Mouse (Mus musculus): ENCODE results near the gene Copz1. TPM values are rescaled to one million over a fixed set of nuclear protein-coding genes. Genes with fewer than 3 reads are reported as not detected.
A peak's percentile ranks its signal among the peaks of the same experiment; 100 is the strongest.

Gene Copz1
- polyA plus RNA-seq, 1 experiment from 2014 or later = 289 TPM

- Histone ChIP-seq H3K9ac (replicated peaks; ENCODE audit: low read depth, low read length) (no peak overlapping the region), H3K4me1 (ENCODE audit: control insufficient read depth, insufficient read depth, low read length) (peaks cover 14% of the 10 kb centered on the region; the same call in 1 of the 2 replicates), H3K4me2 (replicated peaks; ENCODE audit: low read depth, low read length) (no peak overlapping the region), H3K4me3 (ENCODE audit: low read depth, low read length) (no peak overlapping the region), H3K27ac (ENCODE audit: low read length) (no peak overlapping the region), H3K27me3 (ENCODE audit: control insufficient read depth, insufficient read depth, low read length) (no peaks in the 10 kb centered on the region), H3K36me3 (ENCODE audit: control insufficient read depth, insufficient read depth, low read length) (no peaks in the 10 kb centered on the region; the same call in 1 of the 2 replicates), H3K9me3 (ENCODE audit: control insufficient read depth, low read depth, low read length) (no peaks in the 10 kb centered on the region)
- 55% methylated on average over 3 of the region's 3 CpGs for WGBS
- 0 out of 2 replicates have a peak, but pooled peaks have one; percentile 29 for ATAC-seq (ENCODE audit: insufficient number of reproducible peaks, insufficient read depth, low FRiP score, low read depth)
These were observed 8.4 kb downstream of the Copz1 start for GRCm38 (mm10) chr15:103280817-103281464.

DNA sequence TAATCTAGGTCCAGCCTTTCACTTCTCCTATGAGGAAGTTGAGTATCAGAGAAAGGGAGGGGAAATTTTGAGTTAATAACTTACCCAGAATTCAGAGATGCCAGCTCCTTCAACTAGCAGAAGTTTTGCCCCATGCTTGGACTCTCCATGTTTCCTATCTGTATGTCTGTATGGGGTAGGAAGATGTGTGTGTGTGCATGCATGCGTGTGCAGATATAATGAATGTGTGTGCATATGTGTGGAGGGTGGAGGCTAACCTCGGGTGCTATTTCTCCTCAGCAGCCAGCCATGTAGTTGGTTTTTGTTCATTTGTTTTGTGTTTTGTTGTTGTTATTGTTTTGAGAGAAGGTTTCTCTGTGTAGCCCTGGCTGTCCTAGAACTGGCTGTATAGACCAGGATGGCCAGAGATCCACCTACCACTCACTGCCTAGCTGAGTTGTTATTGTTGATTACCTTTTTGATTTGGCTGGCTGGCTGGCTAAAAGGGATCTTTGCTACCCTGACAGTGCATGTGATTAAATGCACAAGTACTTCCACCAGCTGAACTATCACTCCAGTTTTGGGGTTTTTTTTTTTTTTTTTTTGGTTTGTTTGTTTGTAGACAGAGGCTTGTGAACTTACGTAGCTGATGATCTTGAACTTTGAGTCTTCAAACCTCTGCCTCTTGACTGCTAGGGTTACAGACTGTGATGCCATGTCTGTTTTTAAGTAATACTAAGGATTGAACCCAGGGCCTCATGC, 9.1 kb downstream of the Copz1 start:
- Histone ChIP-seq H3K9ac (replicated peaks; ENCODE audit: low read depth, low read length) (no peak overlapping the region; the same call in 1 of the 2 replicates), H3K4me1 (ENCODE audit: control insufficient read depth, insufficient read depth, low read length) (peaks cover 17% of the 10 kb centered on the region; the same call in 1 of the 2 replicates), H3K9me3 (ENCODE audit: control insufficient read depth, low read depth, low read length) (no peaks in the 10 kb centered on the region), H3K4me3 (ENCODE audit: low read depth, low read length) (no peak overlapping the region), H3K36me3 (ENCODE audit: control insufficient read depth, insufficient read depth, low read length) (no peaks in the 10 kb centered on the region; the same call in 1 of the 2 replicates), H3K4me2 (replicated peaks; ENCODE audit: low read depth, low read length) (no peak overlapping the region), H3K27me3 (ENCODE audit: control insufficient read depth, insufficient read depth, low read length) (no peaks in the 10 kb centered on the region), H3K27ac (ENCODE audit: low read length) (peak overlapping the region; percentile 29; the same call in 1 of the 2 replicates)
- 87% methylated on average over 3 of the region's 3 CpGs for WGBS
- no peak for ATAC-seq (ENCODE audit: insufficient number of reproducible peaks, insufficient read depth, low FRiP score, low read depth)

GRCm38 (mm10) chr15:103284066-103284465, 11.6 kb downstream of the Copz1 start:
- H3K9me3 ChIP-seq (ENCODE audit: control insufficient read depth, low read depth, low read length) = no peaks in the 10 kb centered on the region
- H3K27me3 ChIP-seq (ENCODE audit: control insufficient read depth, insufficient read depth, low read length) = no peaks in the 10 kb centered on the region
- H3K4me1 ChIP-seq (ENCODE audit: control insufficient read depth, insufficient read depth, low read length) = peaks cover 17% of the 10 kb centered on the region; the same call in 1 of the 2 replicates
- no peak for ATAC-seq (ENCODE audit: insufficient number of reproducible peaks, insufficient read depth, low FRiP score, low read depth)
- H3K4me2 ChIP-seq (replicated peaks; ENCODE audit: low read depth, low read length) = no peak overlapping the region
- no peak overlapping the region for H3K9ac ChIP-seq (replicated peaks; ENCODE audit: low read depth, low read length)
- WGBS = 71% methylated on average over 3 of the region's 3 CpGs
- H3K4me3 ChIP-seq (ENCODE audit: low read depth, low read length) = no peak overlapping the region
- 0 out of 2 replicates have a peak, but pooled peaks cover 4% of the 10 kb centered on the region for H3K36me3 ChIP-seq (ENCODE audit: control insufficient read depth, insufficient read depth, low read length)
- no peak overlapping the region for H3K27ac ChIP-seq (ENCODE audit: low read length)

- 33% methylated on average over 2 of the region's 2 CpGs for WGBS
- no peak overlapping the region for H3K27ac ChIP-seq (ENCODE audit: low read length)
- no peak overlapping the region for H3K4me3 ChIP-seq (ENCODE audit: low read depth, low read length)
These were observed 12.1 kb downstream of the Copz1 start for GRCm38 (mm10) chr15:103284647-103285046.

DNA sequence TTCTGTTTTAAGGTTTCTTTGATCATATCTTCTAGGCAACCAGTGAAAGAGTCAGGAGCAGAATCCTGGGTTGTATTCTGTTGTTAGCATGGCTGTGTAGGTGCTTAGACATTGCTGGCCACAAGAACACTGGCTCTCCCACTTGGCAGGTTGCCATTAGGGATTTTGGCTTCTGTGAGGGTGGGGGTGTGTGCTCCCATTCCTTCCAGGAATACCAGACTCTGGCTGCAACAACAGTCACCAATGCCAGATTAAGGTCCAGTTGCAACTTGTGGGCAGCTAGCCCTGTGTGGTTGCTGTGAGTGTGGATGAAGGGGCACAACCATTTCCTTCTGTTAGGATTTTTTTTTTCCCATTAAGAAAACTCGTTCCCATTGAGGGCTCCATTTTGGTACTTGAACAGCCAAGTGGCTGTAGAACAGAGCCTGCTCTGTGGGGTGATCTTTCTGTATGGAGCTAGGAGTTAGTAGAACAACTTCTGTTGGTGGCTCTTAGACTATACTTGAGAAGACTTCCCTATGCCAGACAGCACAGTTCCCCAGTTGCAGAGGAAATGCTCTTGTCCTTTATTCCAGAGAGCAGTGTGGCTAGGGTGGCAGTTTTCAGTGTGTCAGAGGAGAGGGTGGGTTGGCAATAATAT, 13.4 kb downstream of the Copz1 start:
- Histone ChIP-seq H3K4me2 (replicated peaks; ENCODE audit: low read depth, low read length) (no peak overlapping the region), H3K9ac (replicated peaks; ENCODE audit: low read depth, low read length) (no peak overlapping the region), H3K4me3 (ENCODE audit: low read depth, low read length) (no peak overlapping the region), H3K4me1 (ENCODE audit: control insufficient read depth, insufficient read depth, low read length) (peaks cover 17% of the 10 kb centered on the region; the same call in 1 of the 2 replicates), H3K9me3 (ENCODE audit: control insufficient read depth, low read depth, low read length) (no peaks in the 10 kb centered on the region), H3K27ac (ENCODE audit: low read length) (0 out of 2 replicates have a peak overlapping the region, but pooled peaks have one; percentile 44), H3K36me3 (ENCODE audit: control insufficient read depth, insufficient read depth, low read length) (peaks cover 17% of the 10 kb centered on the region; the same call in 1 of the 2 replicates), H3K27me3 (ENCODE audit: control insufficient read depth, insufficient read depth, low read length) (no peaks in the 10 kb centered on the region)
- no peak for ATAC-seq (ENCODE audit: insufficient number of reproducible peaks, insufficient read depth, low FRiP score, low read depth)
- 73% methylated on average over 1 of the region's 1 CpGs for WGBS

More at GRCm38 (mm10) chr15:103284647-103285046, 12.1 kb downstream of the Copz1 start:
- Histone ChIP-seq H3K9me3 (ENCODE audit: control insufficient read depth, low read depth, low read length) (no peaks in the 10 kb centered on the region), H3K4me2 (replicated peaks; ENCODE audit: low read depth, low read length) (no peak overlapping the region), H3K36me3 (ENCODE audit: control insufficient read depth, insufficient read depth, low read length) (peaks cover 8% of the 10 kb centered on the region; the same call in 1 of the 2 replicates), H3K27me3 (ENCODE audit: control insufficient read depth, insufficient read depth, low read length) (no peaks in the 10 kb centered on the region), H3K4me1 (ENCODE audit: control insufficient read depth, insufficient read depth, low read length) (peaks cover 17% of the 10 kb centered on the region; the same call in 1 of the 2 replicates), H3K9ac (replicated peaks; ENCODE audit: low read depth, low read length) (no peak overlapping the region)
- no peak for ATAC-seq (ENCODE audit: insufficient number of reproducible peaks, insufficient read depth, low FRiP score, low read depth)

DNA sequence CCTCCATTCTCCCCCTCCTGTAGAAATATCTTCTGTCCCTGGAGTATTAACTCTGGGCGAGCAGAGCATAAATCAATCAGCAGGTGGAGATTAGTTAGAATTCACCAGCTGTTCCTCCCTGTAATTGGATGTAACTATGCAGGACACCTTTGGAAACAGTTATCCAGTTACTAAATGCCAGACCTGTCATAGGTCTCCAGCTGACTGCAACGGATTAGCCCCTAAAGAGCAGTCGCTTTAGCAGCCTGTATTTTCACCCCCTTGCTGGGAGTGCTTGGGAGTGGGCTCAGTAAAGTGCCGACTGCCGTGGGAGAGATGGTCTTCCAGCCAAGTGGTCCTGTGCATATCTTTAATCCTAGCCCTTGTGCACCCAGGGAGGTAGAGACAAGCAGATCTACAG, 17.1 kb downstream of the Copz1 start:
- H3K36me3 ChIP-seq (ENCODE audit: control insufficient read depth, insufficient read depth, low read length) = peaks cover 38% of the 10 kb centered on the region

GRCm38 (mm10) chr15:103290417-103290816, 17.9 kb downstream of the Copz1 start:
- WGBS = 66% methylated on average over 6 of the region's 6 CpGs
- Histone ChIP-seq H3K9ac (replicated peaks; ENCODE audit: low read depth, low read length) (no peak overlapping the region), H3K27me3 (ENCODE audit: control insufficient read depth, insufficient read depth, low read length) (no peaks in the 10 kb centered on the region), H3K4me3 (ENCODE audit: low read depth, low read length) (no peak overlapping the region), H3K9me3 (ENCODE audit: control insufficient read depth, low read depth, low read length) (no peaks in the 10 kb centered on the region), H3K36me3 (ENCODE audit: control insufficient read depth, insufficient read depth, low read length) (peaks cover 42% of the 10 kb centered on the region), H3K4me1 (ENCODE audit: control insufficient read depth, insufficient read depth, low read length) (peaks cover 8% of the 10 kb centered on the region; the same call in 1 of the 2 replicates), H3K27ac (ENCODE audit: low read length) (no peak overlapping the region), H3K4me2 (replicated peaks; ENCODE audit: low read depth, low read length) (no peak overlapping the region)
- ATAC-seq (ENCODE audit: insufficient number of reproducible peaks, insufficient read depth, low FRiP score, low read depth) = no peak

More for the DNA sequence above, 17.1 kb downstream of the Copz1 start:
- H3K4me1 ChIP-seq (ENCODE audit: control insufficient read depth, insufficient read depth, low read length) = peaks cover 16% of the 10 kb centered on the region; the same call in 1 of the 2 replicates
- no peak overlapping the region for H3K9ac ChIP-seq (replicated peaks; ENCODE audit: low read depth, low read length)
- no peak overlapping the region for H3K27ac ChIP-seq (ENCODE audit: low read length)
- no peak overlapping the region for H3K4me2 ChIP-seq (replicated peaks; ENCODE audit: low read depth, low read length)
- no peak for ATAC-seq (ENCODE audit: insufficient number of reproducible peaks, insufficient read depth, low FRiP score, low read depth)
- no peaks in the 10 kb centered on the region for H3K27me3 ChIP-seq (ENCODE audit: control insufficient read depth, insufficient read depth, low read length)
- H3K4me3 ChIP-seq (ENCODE audit: low read depth, low read length) = no peak overlapping the region
- 39% methylated on average over 5 of the region's 5 CpGs for WGBS
- H3K9me3 ChIP-seq (ENCODE audit: control insufficient read depth, low read depth, low read length) = no peaks in the 10 kb centered on the region

GRCm38 (mm10) chr15:103290843-103291242, 18.3 kb downstream of the Copz1 start:
- Histone ChIP-seq H3K4me1 (ENCODE audit: control insufficient read depth, insufficient read depth, low read length) (peaks cover 8% of the 10 kb centered on the region; the same call in 1 of the 2 replicates), H3K9ac (replicated peaks; ENCODE audit: low read depth, low read length) (no peak overlapping the region), H3K4me2 (replicated peaks; ENCODE audit: low read depth, low read length) (no peak overlapping the region), H3K36me3 (ENCODE audit: control insufficient read depth, insufficient read depth, low read length) (peaks cover 42% of the 10 kb centered on the region), H3K27ac (ENCODE audit: low read length) (no peak overlapping the region), H3K4me3 (ENCODE audit: low read depth, low read length) (no peak overlapping the region), H3K9me3 (ENCODE audit: control insufficient read depth, low read depth, low read length) (no peaks in the 10 kb centered on the region), H3K27me3 (ENCODE audit: control insufficient read depth, insufficient read depth, low read length) (no peaks in the 10 kb centered on the region)
- 69% methylated on average over 9 of the region's 9 CpGs for WGBS
- ATAC-seq (ENCODE audit: insufficient number of reproducible peaks, insufficient read depth, low FRiP score, low read depth) = no peak
